Mouse (Mus musculus) limb, embryonic 12.5 days (tissue): ENCODE measurements around the gene Lamb2. TPM values are rescaled to one million over a fixed set of nuclear protein-coding genes. Genes with fewer than 3 reads are reported as not detected.

Experiments
- ATAC-seq: fragments of 200-750 bp; cut with Nextera tagmentation; 2 replicates; pipeline ENCODE4 v1.8.0; 2017; ENCODE audit warnings: low read depth, moderate TSS enrichment; ENCODE audit not compliant: insufficient number of reproducible peaks, insufficient read depth, low FRiP score, low TSS enrichment
- H3K27ac ChIP-seq: fragments of 300-500 bp; sonication (generic); 2 replicates; pipeline ENCODE4 v1.5.1; 2016; ENCODE audit warnings: mild to moderate bottlenecking, moderate library complexity
- H3K27me3 ChIP-seq: fragments of 300-500 bp; sonication (generic); 2 replicates; pipeline ENCODE4 v1.6.1; 2016; ENCODE audit warnings: mild to moderate bottlenecking, moderate library complexity
- H3K36me3 ChIP-seq: fragments of 300-500 bp; sonication (generic); 2 replicates; pipeline ENCODE4 v1.6.1; 2016; ENCODE audit warnings: mild to moderate bottlenecking, moderate library complexity
- H3K4me1 ChIP-seq: fragments of 300-500 bp; sonication (generic); replicated peaks from 2 replicates; pipeline ENCODE4 v1.6.1; 2016
- H3K4me2 ChIP-seq: fragments of 300-500 bp; sonication (generic); 2 replicates; pipeline ENCODE4 v1.6.1; 2016; ENCODE audit warnings: mild to moderate bottlenecking, moderate library complexity
- H3K4me3 ChIP-seq: fragments of 300-500 bp; sonication (generic); replicated peaks from 2 replicates; pipeline ENCODE4 v1.5.1; 2016; ENCODE audit warnings: mild to moderate bottlenecking
- H3K9ac ChIP-seq: fragments of 300-500 bp; sonication (generic); replicated peaks from 2 replicates; pipeline ENCODE4 v1.6.1; 2016; ENCODE audit warnings: mild to moderate bottlenecking, moderate library complexity
- H3K9me3 ChIP-seq: fragments of 300-500 bp; sonication (generic); 2 replicates; pipeline ENCODE4 v1.6.1; 2016; ENCODE audit warnings: mild to moderate bottlenecking, moderate library complexity
- WGBS: fragments of 180-500 bp; shearing (Covaris S2); methylation state at CpG from one replicate; pipeline ENCODE4 v1.1.7; 2016; 5-methylcytosine and 5-hydroxymethylcytosine counted together
- polyA plus RNA-seq: library from polyadenylated mRNA; unstranded; fragments of >200 nt; fragmentation: Nextera tagmentation; extraction: Ambion mirVana; gene quantifications from 2 replicates; pipeline ENCODE4 v1.2.1, GENCODE M21; 2016

Lamb2 gene
- polyA plus RNA-seq, 1 experiment from 2014 or later, result 40.8 TPM

- Histone ChIP-seq H3K4me1 (peaks cover 19% of the 10 kb centered on the region), H3K4me2 (no peak overlapping the region), H3K4me3 (no peak overlapping the region), H3K27ac (no peak overlapping the region), H3K36me3 (peaks cover 70% of the 10 kb centered on the region), H3K27me3 (no peaks in the 10 kb centered on the region), H3K9me3 (no peaks in the 10 kb centered on the region), H3K9ac (no peak overlapping the region)
- no peak for ATAC-seq
- WGBS, result 93% methylated on average over 18 of the region's 18 CpGs
These were observed 3.7 kb downstream of the Lamb2 start for GRCm38 (mm10) chr9:108483051-108483790.

DNA sequence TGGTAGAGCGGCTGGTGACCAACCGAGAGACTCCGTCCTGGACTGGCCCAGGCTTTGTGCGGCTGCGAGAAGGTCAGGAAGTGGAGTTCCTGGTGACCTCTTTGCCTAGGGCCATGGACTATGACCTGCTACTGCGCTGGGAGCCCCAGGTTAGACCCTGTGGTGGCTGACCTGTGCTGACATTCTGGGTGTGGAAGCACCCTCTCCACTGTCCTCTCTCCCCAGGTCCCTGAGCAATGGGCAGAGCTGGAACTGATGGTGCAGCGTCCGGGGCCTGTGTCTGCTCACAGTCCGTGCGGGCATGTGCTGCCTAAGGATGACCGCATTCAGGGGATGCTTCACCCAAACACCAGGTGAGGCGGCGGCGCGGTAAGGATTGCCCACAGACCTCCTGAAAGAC, 4.5 kb downstream of the Lamb2 start:
- Histone ChIP-seq H3K4me2 (no peak overlapping the region), H3K36me3 (peaks cover 78% of the 10 kb centered on the region), H3K9ac (no peak overlapping the region; the same call in 1 of the 2 replicates), H3K4me1 (peaks cover 17% of the 10 kb centered on the region), H3K4me3 (no peak overlapping the region), H3K9me3 (no peaks in the 10 kb centered on the region), H3K27me3 (no peaks in the 10 kb centered on the region), H3K27ac (no peak overlapping the region)
- ATAC-seq, result no peak
- 95% methylated on average over 15 of the region's 15 CpGs for WGBS

- no peak overlapping the region for H3K4me3 ChIP-seq
- no peak for ATAC-seq
- no peak overlapping the region; the same call in 1 of the 2 replicates for H3K9ac ChIP-seq
- peaks cover 87% of the 10 kb centered on the region for H3K36me3 ChIP-seq
- H3K27ac ChIP-seq, result no peak overlapping the region
- H3K9me3 ChIP-seq, result no peaks in the 10 kb centered on the region
- H3K4me1 ChIP-seq, result peaks cover 17% of the 10 kb centered on the region
- H3K4me2 ChIP-seq, result no peak overlapping the region
- 92% methylated on average over 19 of the region's 19 CpGs for WGBS
- H3K27me3 ChIP-seq, result no peaks in the 10 kb centered on the region
These were observed 5.9 kb downstream of the Lamb2 start for GRCm38 (mm10) chr9:108485301-108485875.

GRCm38 (mm10) chr9:108486973-108487530, 7.5 kb downstream of the Lamb2 start:
- no peak for ATAC-seq
- H3K9ac ChIP-seq, result no peak overlapping the region
- WGBS, result 93% methylated on average over 8 of the region's 8 CpGs

DNA sequence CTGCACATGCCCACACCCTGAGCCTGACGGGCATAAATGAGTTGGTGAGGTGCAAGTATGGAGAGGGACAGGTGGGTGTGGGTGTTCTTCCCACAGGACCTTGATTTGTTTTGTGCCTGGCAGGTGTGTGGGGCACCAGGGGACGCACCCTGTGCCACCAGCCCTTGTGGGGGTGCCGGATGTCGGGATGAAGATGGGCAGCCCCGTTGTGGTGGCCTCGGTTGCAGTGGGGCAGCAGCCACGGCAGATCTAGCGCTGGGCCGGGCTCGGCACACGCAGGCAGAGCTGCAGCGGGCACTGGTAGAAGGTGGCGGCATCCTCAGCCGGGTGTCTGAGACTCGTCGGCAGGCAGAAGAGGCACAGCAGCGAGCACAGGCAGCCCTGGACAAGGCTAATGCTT, 8.9 kb downstream of the Lamb2 start:
- Histone ChIP-seq H3K36me3 (peaks cover 82% of the 10 kb centered on the region), H3K27me3 (no peaks in the 10 kb centered on the region), H3K4me1 (peaks cover 26% of the 10 kb centered on the region), H3K9me3 (no peaks in the 10 kb centered on the region), H3K4me3 (no peak overlapping the region), H3K9ac (no peak overlapping the region), H3K4me2 (no peak overlapping the region), H3K27ac (no peak overlapping the region)
- 96% methylated on average over 17 of the region's 17 CpGs for WGBS
- no peak for ATAC-seq

More at GRCm38 (mm10) chr9:108486973-108487530, 7.5 kb downstream of the Lamb2 start:
- no peak overlapping the region for H3K4me2 ChIP-seq
- no peak overlapping the region for H3K27ac ChIP-seq
- peaks cover 19% of the 10 kb centered on the region for H3K4me1 ChIP-seq
- H3K4me3 ChIP-seq, result no peak overlapping the region
- H3K36me3 ChIP-seq, result peaks cover 82% of the 10 kb centered on the region
- no peaks in the 10 kb centered on the region for H3K9me3 ChIP-seq
- no peaks in the 10 kb centered on the region for H3K27me3 ChIP-seq

GRCm38 (mm10) chr9:108489215-108489614, 9.7 kb downstream of the Lamb2 start:
- Histone ChIP-seq H3K4me2 (no peak overlapping the region), H3K9ac (peak overlapping the region; percentile 91; the same call in 1 of the 2 replicates), H3K27ac (peak overlapping the region; percentile 95; the same call in 1 of the 2 replicates), H3K9me3 (no peaks in the 10 kb centered on the region), H3K27me3 (no peaks in the 10 kb centered on the region), H3K4me3 (no peak overlapping the region), H3K36me3 (peaks cover 82% of the 10 kb centered on the region), H3K4me1 (peaks cover 26% of the 10 kb centered on the region)
- ATAC-seq, result no peak
- WGBS, result 95% methylated on average over 20 of the region's 20 CpGs

DNA sequence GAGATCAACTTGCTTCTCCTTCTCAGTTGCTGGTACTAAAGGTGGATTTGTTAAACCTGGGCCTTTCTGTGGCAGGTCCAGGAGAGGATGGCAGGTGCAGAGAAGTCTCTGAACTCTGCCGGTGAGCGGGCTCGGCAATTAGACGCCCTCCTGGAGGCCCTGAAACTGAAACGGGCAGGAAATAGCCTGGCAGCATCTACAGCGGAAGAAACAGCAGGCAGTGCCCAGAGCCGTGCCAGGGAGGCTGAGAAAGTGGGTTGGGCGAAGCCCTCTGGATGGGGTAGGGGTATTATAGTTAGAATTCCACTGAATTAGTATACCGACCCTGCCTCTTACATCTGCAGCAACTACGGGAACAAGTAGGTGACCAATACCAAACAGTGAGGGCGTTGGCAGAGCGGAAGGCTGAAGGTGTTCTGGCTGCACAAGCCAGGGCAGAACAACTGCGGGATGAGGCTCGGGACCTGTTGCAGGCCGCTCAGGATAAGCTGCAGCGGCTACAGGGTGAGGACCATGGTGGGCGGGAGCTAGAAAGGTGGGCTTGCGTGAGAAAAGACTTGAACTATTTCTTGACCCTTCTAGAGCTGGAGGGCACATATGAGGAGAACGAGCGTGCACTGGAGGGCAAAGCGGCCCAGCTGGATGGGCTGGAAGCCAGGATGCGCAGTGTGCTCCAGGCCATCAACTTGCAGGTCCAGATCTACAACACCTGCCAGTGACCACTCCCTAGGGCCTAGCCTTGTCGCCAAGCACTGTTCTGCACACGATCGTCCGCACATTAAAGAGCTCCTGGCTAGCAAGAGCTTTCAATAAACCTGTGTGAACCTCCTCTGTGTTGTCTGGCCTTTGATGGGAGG, 10.4 kb downstream of the Lamb2 start:
- no peaks in the 10 kb centered on the region for H3K27me3 ChIP-seq
- peak overlapping the region; percentile 94 for H3K4me2 ChIP-seq
- H3K36me3 ChIP-seq, result peaks cover 82% of the 10 kb centered on the region
- ATAC-seq, result peak; percentile 11; the same call in 1 of the 2 replicates
- H3K4me3 ChIP-seq, result peak overlapping the region; percentile 78
- H3K4me1 ChIP-seq, result peaks cover 26% of the 10 kb centered on the region
- H3K9me3 ChIP-seq, result no peaks in the 10 kb centered on the region
- H3K9ac ChIP-seq, result peak overlapping the region; percentile 91
- 66% methylated on average over 26 of the region's 26 CpGs for WGBS
- H3K27ac ChIP-seq, result peak overlapping the region; percentile 95

DNA sequence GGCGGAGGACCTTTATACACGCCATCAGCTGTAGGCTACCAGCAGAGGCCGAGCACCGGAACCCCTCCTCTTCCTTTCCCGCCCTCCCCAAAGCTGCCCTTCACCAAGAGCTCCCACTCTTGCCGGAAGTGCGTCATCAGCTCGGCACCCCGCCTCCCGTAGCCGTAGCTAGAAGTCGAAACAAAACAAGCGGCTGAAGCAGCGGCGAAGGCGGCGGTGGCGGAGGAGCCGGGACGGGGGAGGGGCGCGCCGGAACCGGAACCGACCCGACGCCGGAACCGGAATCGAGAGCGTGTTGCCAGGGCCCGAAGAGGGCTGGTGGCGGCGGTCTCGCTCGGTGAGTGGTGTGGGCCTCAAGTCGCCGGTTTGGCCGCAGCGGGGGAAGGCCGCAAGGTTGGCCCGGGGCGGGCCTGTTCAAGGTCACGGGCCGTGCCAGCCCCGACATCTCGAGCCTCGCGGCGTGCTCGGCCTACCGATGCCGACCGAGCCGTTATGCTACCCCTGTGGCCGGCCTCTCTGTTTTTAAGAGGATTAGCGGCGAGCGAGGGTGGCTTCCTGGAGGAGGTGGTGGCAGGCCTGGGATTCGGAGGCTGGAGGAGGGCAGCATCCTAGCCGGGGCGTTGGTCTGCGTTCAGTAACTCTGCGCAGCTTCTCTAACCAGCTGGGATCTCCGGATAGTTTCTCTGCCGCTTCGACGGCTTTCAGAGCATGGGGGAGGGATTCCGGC, 11.2 kb downstream of the Lamb2 start, which contains the start of gene Usp19:
Gene Usp19 (plus strand): TSS at position 44 of the 727 bp plus-strand sequence.
- ATAC-seq, result peak; percentile 92
- H3K27me3 ChIP-seq, result no peaks in the 10 kb centered on the region
- peaks cover 26% of the 10 kb centered on the region for H3K4me1 ChIP-seq
- peaks cover 82% of the 10 kb centered on the region for H3K36me3 ChIP-seq
- H3K27ac ChIP-seq, result peak within 1 kb of the TSS; percentile 95
- WGBS, result under 1% methylated on average over 69 of the region's 69 CpGs
- peak within 1 kb of the TSS; percentile 91 for H3K9ac ChIP-seq
- H3K9me3 ChIP-seq, result no peaks in the 10 kb centered on the region
- peak within 1 kb of the TSS; percentile 94 for H3K4me2 ChIP-seq
- H3K4me3 ChIP-seq, result peak within 1 kb of the TSS; percentile 78

GRCm38 (mm10) chr9:108491286-108491580, 11.7 kb downstream of the Lamb2 start:
- Histone ChIP-seq H3K9me3 (no peaks in the 10 kb centered on the region), H3K27me3 (no peaks in the 10 kb centered on the region), H3K4me1 (peaks cover 26% of the 10 kb centered on the region), H3K9ac (peak overlapping the region; percentile 91), H3K4me3 (peak overlapping the region; percentile 78), H3K36me3 (peaks cover 82% of the 10 kb centered on the region), H3K4me2 (peak overlapping the region; percentile 94), H3K27ac (peak overlapping the region; percentile 95)
- ATAC-seq, result no peak
- WGBS, result 9% methylated on average over 12 of the region's 12 CpGs

- H3K9me3 ChIP-seq, result no peaks in the 10 kb centered on the region
- WGBS, result 86% methylated on average over 16 of the region's 16 CpGs
- 0 out of 2 replicates have a peak overlapping the region, but pooled peaks have one; percentile 37 for H3K27ac ChIP-seq
- peak overlapping the region; percentile 91 for H3K9ac ChIP-seq
- H3K36me3 ChIP-seq, result peaks cover 82% of the 10 kb centered on the region
- peaks cover 26% of the 10 kb centered on the region for H3K4me1 ChIP-seq
- no peaks in the 10 kb centered on the region for H3K27me3 ChIP-seq
- no peak for ATAC-seq
- H3K4me3 ChIP-seq, result peak overlapping the region; percentile 78
- H3K4me2 ChIP-seq, result peak overlapping the region; percentile 94
These were observed 12.7 kb downstream of the Lamb2 start for GRCm38 (mm10) chr9:108492043-108492750.
